Mouse (Mus musculus) myocyte (in vitro differentiated cells): ENCODE measurements at regions not wholly inside any gene's neighbourhood (a gene's known extent, or its start where the extent isn't known, plus 50 kb on each side); places are given as distances from the start of the nearest gene placed in this dataset.

Experiments used
- CEBPB ChIP-seq: IDR thresholded peaks from 2 replicates; pipeline ENCODE4 v1.6.1; 2011; ENCODE audit warnings: mild to moderate bottlenecking, moderate library complexity; ENCODE audit not compliant: poor library complexity, insufficient read depth, severe bottlenecking
- E2F4 ChIP-seq: IDR thresholded peaks from one replicate; pipeline ENCODE4 v1.6.1; 2011; ENCODE audit warnings: mild to moderate bottlenecking, control low read depth, moderate library complexity; ENCODE audit not compliant: insufficient read depth
- MAX ChIP-seq: IDR thresholded peaks from one replicate; pipeline ENCODE4 v1.6.1; 2011; ENCODE audit warnings: low read depth, mild to moderate bottlenecking, control low read depth
- MYOD1 ChIP-seq, 3 experiments: IDR thresholded peaks; one replicate each; pipeline ENCODE4 v1.6.1; 2011; ENCODE audit warnings: control low read depth in 2 of 3, low read depth in 2 of 3, mild to moderate bottlenecking in 2 of 3, moderate library complexity in 1 of 3; ENCODE audit not compliant: insufficient read length in 2 of 3, control insufficient read depth in 1 of 3
- MYOG ChIP-seq, 3 experiments: IDR thresholded peaks; one replicate each; pipeline ENCODE4 v1.6.1; 2011; ENCODE audit warnings: control low read depth in 2 of 3, low read depth in 2 of 3, mild to moderate bottlenecking in 2 of 3; ENCODE audit not compliant: insufficient read length in 2 of 3, control insufficient read depth in 1 of 3, insufficient read depth in 1 of 3
- POLR2A ChIP-seq: IDR thresholded peaks from one replicate; pipeline ENCODE4 v1.6.1; 2011; ENCODE audit warnings: low read depth, mild to moderate bottlenecking, control low read depth, moderate library complexity; ENCODE audit not compliant: insufficient read length
- POLR2AphosphoS2 ChIP-seq: IDR thresholded peaks from one replicate; pipeline ENCODE4 v1.6.1; 2011; ENCODE audit warnings: low read depth, control low read depth; ENCODE audit not compliant: insufficient read length
- SRF ChIP-seq: IDR thresholded peaks from one replicate; pipeline ENCODE4 v1.6.1; 2011; ENCODE audit warnings: low read depth; ENCODE audit not compliant: control insufficient read depth, insufficient read length
- TCF12 ChIP-seq: IDR thresholded peaks from one replicate; pipeline ENCODE4 v1.6.1; 2011; ENCODE audit warnings: mild to moderate bottlenecking, control low read depth; ENCODE audit not compliant: poor library complexity, insufficient read depth, severe bottlenecking
- TCF3 ChIP-seq: IDR thresholded peaks from one replicate; pipeline ENCODE4 v1.6.1; 2011; ENCODE audit warnings: low read depth, control low read depth; ENCODE audit not compliant: insufficient read length

DNA sequence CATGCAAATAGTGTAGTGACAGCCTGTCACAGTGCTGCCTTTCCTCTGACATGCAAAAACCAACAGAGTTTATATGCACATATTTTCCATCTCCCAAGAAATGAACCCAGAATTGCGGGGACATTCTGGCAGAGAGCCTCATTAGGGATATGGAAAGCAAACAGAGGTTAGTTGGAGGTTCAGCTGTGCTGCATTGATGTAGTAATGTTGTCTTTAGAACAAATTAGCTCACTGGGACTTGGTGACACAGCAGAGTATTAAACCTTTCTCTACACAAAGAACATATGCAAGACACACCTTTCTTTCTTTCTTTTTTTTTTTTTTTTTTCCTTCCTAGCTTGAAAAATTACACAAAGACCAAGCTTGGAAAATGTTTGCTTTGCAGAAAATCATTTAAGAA is 778.7 kb downstream of the A830018L16Rik start:
- TF ChIP-seq TCF3 (no peak), SRF (no peak), POLR2A (no peak), TCF12 (no peak), MAX (no peak), CEBPB (no peak), E2F4 (no peak), POLR2AphosphoS2 (no peak), MYOD1 (IDR thresholded peaks at IDR 0.05; ENCODE audit: control insufficient read depth in 1 of 3, insufficient read length in 2 of 3, low read depth in 2 of 3) (no peak), MYOG (IDR thresholded peaks at IDR 0.05; ENCODE audit: control insufficient read depth in 1 of 3, insufficient read depth in 1 of 3, insufficient read length in 2 of 3, low read depth in 2 of 3) (no peak)
